Mouse (Mus musculus): ENCODE data around the gene Gm17509.

Gm17509 gene

GRCm38 (mm10) chr13:117220501-117221321 lies at the start of gene Gm17509:
TSS of gene Gm17509 (minus strand) at chr13:117221075.
- peak; percentile 64 for DNase-seq

- DNase-seq, result no peak
These were observed 47.1 kb upstream of the Gm17509 start for GRCm38 (mm10) chr13:117267963-117268362.

- DNase-seq, result no peak
These were observed 45.3 kb upstream of the Gm17509 start for GRCm38 (mm10) chr13:117266156-117266555.

GRCm38 (mm10) chr13:117260704-117261103 lies 39.8 kb upstream of the Gm17509 start:
- DNase-seq, result no peak

GRCm38 (mm10) chr13:117242621-117243020 lies 21.7 kb upstream of the Gm17509 start:
- no peak for DNase-seq

GRCm38 (mm10) chr13:117242063-117242462 lies 21.2 kb upstream of the Gm17509 start:
- no peak for DNase-seq

GRCm38 (mm10) chr13:117237111-117237510 lies 16.2 kb upstream of the Gm17509 start:
- no peak for DNase-seq

GRCm38 (mm10) chr13:117235530-117236212 lies 14.8 kb upstream of the Gm17509 start:
- no peak for DNase-seq

- DNase-seq, result no peak
These were observed 13.6 kb upstream of the Gm17509 start for GRCm38 (mm10) chr13:117234486-117234885.

- DNase-seq, result no peak
These were observed 12.9 kb upstream of the Gm17509 start for GRCm38 (mm10) chr13:117233808-117234207.

GRCm38 (mm10) chr13:117230371-117231110 lies 9.7 kb upstream of the Gm17509 start:
- no peak for DNase-seq

GRCm38 (mm10) chr13:117225561-117225960 lies 4.7 kb upstream of the Gm17509 start:
- DNase-seq, result no peak

GRCm38 (mm10) chr13:117224901-117225300 lies 4.0 kb upstream of the Gm17509 start:
- no peak for DNase-seq

GRCm38 (mm10) chr13:117223125-117223524 lies 2.2 kb upstream of the Gm17509 start:
- no peak for DNase-seq

- DNase-seq, result no peak
These were observed 889 bp downstream of the Gm17509 start for GRCm38 (mm10) chr13:117219871-117220500.

- DNase-seq, result no peak
These were observed 2.8 kb downstream of the Gm17509 start for GRCm38 (mm10) chr13:117218092-117218491.

GRCm38 (mm10) chr13:117217621-117218020 lies 3.3 kb downstream of the Gm17509 start:
- no peak for DNase-seq

- DNase-seq, result no peak
These were observed 4.0 kb downstream of the Gm17509 start for GRCm38 (mm10) chr13:117216752-117217363.

- no peak for DNase-seq
These were observed 4.7 kb downstream of the Gm17509 start for GRCm38 (mm10) chr13:117216126-117216525.

- DNase-seq, result no peak
These were observed 5.4 kb downstream of the Gm17509 start for GRCm38 (mm10) chr13:117215481-117215880.

GRCm38 (mm10) chr13:117211386-117211875 lies 9.4 kb downstream of the Gm17509 start:
- no peak for DNase-seq

GRCm38 (mm10) chr13:117208236-117208635 lies 12.6 kb downstream of the Gm17509 start, which contains the start of gene Emb:
TSS of gene Emb (plus strand) at chr13:117208536.
- DNase-seq, result no peak
